Mouse (Mus musculus): ENCODE measurements around the gene Arpc5l.

Gene Arpc5l

DNA sequence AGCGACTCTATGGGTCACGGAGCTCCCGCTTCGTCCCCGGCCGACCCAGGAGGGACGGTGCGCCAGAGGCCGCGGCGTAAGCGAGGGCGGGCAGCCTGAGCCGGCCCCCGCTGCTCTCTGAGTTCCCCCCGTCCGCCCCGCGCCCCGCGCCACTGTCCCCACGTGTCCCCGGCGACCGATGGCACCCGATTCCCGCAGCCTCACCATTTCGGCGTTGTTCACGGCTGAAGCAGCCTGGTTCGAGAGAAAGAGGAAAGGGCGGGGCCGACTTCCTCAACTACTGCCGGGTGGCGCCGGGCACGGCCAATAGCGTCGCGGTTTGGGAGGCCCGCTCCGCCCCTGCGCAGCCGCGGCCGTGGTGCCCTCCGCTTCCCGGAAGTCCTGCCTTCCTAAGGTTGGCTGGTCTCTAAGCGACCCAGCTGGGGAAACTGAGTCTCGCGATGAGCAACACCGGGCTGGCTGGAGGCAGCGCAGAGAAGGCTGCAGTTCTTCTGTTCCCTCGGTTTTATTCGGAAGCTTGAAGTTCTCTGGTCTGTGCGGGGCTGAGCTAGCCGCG is at the start of gene Arpc5l:
Arpc5l (plus strand) TSS at position 469 of the 556 bp plus-strand sequence.
- DNase-seq (ENCODE audit: low spot score in 2 of 2) = peak; percentile 87 to 90

- no peak for DNase-seq (ENCODE audit: low spot score in 2 of 2)
These were observed 49.1 kb upstream of the Arpc5l start for GRCm38 (mm10) chr2:38956062-38956461.

DNA sequence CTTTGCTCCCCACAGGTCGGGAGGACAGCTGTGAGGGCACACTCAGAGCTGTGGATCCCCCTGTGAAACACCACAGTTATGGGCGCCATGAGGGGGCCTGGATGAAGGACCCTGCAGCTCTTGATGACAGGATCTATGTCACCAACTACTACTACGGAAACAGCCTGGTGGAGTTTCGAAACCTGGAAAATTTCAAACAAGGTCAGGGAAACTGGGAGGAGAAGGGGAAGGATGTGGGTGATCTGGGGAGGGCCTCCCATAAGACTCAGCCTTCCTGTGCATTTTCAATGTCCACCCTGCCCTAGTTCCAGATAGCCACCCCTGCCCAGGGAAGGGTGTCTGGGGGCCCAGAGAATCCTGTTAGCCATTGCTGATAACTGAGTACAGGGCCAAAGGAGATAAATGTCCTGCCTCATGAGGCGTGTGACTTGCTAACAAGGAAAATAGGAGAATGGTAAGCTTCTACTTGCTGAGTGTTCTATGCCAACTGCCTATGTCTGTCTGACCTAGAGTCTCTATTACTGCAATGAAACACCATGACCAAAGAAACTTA is 47.4 kb upstream of the Arpc5l start:
- no peak for DNase-seq (ENCODE audit: low spot score in 2 of 2)

- DNase-seq (ENCODE audit: low spot score in 2 of 2) = no peak
These were observed 41.0 kb upstream of the Arpc5l start for GRCm38 (mm10) chr2:38964198-38964597.

DNA sequence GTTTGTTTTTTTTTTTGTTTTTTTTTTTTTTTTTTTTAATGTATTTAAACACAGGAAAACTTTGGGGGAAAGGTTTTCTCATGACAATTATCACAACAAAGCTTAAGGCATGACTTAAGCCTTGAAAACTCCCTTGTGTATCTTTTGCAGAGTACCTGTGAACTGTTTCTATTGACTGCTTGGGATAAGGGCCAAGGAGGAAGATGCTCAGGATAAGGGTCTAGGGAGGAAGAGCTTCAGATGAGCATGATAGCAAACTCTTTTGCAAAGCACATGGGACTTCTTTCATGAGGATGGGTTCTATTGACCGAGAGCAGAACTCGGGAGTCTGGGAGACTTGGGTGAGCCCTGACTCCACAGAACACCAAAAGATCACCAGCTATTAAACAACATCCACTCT is 35.5 kb upstream of the Arpc5l start:
- DNase-seq (ENCODE audit: low spot score in 2 of 2) = no peak

GRCm38 (mm10) chr2:38970057-38970456 is 35.1 kb upstream of the Arpc5l start:
- DNase-seq (ENCODE audit: low spot score in 2 of 2) = no peak

- DNase-seq (ENCODE audit: low spot score in 2 of 2) = no peak
These were observed 31.9 kb upstream of the Arpc5l start for GRCm38 (mm10) chr2:38973223-38973622.

DNA sequence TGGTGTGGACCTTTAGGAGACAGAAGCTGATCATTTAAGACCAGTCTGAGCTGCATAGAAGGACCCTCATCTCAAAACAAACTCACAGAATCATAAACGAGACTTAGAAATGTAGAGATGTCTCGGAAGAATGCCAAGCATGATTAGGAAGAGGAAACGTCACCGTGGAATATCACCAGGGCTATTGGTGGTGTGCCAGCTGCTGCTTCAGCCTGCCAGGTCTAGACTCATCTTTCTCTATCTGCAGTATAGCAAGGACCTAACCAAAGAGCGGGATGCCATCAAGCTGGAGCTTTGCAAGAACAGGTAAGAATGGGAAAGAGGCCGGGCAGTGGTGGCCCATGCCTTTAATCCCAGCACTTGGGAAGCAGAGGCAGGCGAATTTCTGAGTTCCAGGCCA is 31.4 kb upstream of the Arpc5l start:
- DNase-seq (ENCODE audit: low spot score in 2 of 2) = no peak

GRCm38 (mm10) chr2:38974171-38974570 is 31.0 kb upstream of the Arpc5l start:
- no peak for DNase-seq (ENCODE audit: low spot score in 2 of 2)

GRCm38 (mm10) chr2:38975181-38975580 is 30.0 kb upstream of the Arpc5l start:
- DNase-seq (ENCODE audit: low spot score in 2 of 2) = no peak

DNA sequence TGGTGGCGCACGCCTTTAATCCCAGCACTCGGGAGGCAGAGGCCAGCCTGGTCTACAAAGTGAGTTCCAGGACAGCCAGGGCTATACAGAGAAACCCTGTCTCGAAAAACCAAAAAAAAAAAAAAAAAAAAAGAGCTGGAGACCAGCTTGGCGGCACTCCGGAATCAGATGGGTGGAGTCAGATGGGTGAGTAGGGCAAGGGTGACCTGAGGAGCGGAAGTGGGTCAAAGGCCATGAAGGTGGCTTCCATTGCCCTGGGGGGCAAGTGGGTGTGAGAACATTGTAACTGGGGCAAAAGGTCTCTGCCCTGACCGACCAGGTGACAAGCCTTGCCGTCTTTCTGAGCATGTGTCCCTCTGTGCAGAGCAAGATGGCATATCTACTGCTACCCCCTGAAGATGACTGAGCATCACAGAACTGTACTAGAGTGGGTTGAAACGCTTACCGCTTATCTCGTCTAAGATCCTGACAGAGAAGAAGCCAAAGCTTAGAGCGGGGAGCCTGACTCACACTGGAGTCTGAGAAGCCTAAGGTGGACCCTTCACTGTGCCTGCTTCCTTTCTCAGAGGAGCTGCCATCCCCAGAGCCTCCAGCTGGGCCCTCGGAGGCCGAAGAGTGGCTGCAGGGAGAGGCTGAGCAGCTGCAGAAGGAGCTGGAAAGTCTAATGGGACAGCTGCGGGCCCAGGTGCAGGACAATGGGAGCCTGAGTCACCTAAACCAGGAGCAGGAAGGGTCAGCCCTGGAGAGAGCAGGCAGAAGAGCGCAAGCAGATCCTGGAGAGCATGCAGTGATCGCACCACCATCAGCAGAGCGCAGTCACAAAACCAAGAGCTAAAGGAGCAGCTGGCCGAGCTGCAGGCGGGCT is 29.0 kb upstream of the Arpc5l start:
- DNase-seq (ENCODE audit: low spot score in 2 of 2) = no peak

- DNase-seq (ENCODE audit: low spot score in 2 of 2) = no peak
These were observed 27.3 kb upstream of the Arpc5l start for GRCm38 (mm10) chr2:38977837-38978236.

- no peak for DNase-seq (ENCODE audit: low spot score in 2 of 2)
These were observed 21.7 kb upstream of the Arpc5l start for GRCm38 (mm10) chr2:38983456-38983855.

DNA sequence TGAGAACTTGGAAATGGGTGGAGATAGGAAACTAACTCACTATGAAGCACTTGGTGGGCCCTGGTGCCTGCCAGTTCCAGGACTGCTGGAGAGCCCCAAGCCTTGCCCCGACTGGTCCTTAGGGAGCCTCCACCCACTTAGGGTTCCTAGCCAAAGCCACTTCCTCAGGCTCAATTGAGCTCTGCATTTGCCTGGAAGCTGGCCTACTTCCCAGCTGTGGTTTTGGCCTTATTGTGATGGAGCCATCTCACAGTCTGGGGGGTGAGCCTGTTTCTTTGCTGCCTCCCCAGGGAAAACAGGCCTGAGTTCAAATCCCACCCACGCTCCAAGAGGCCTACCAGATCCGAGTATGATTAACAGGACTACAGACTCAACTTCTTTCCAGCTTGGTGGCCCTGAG is 18.6 kb upstream of the Arpc5l start:
- DNase-seq (ENCODE audit: low spot score in 2 of 2) = no peak

DNA sequence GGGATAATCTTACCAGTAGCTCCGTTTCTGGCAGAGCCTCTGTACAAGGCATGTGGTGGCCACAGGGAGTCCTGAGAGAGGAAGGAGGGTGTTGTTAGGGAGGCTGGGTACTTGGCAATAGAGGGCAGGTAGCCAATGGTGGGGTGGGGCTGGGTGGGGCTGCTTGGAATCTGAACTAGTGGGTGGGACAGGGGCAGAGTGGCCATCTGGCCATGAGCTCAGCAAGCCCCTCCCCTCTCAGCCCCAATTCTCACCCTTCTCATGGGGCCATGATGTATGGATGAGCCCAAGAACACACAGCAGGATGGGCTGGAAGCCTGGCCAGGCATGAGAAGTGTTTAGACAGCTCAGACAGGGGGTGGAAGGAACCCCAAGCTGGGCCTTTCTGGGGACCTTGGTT is 17.8 kb upstream of the Arpc5l start:
- no peak for DNase-seq (ENCODE audit: low spot score in 2 of 2)

GRCm38 (mm10) chr2:38987803-38988510 is 17.2 kb upstream of the Arpc5l start:
- peak; percentile 23 to 51 for DNase-seq (ENCODE audit: low spot score in 2 of 2)

DNA sequence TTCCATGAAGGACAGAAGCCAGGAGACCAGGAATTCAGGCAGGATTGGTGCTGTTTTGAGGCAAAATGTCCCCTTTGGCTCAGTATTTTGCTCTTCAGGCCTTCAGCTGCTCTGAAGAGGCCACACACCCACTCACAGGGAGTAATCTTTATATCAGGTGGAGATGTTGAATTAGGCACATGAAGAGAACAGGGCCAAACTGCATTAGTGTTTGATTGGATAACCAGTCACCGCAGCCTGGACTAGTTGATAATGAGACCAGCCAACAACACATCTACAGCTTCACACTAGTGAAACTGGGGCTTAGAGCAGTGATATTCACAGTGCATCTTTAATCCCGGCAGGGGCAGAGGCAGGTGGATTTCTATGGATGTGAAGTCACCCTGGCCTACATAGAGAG is 16.2 kb upstream of the Arpc5l start:
- no peak for DNase-seq (ENCODE audit: low spot score in 2 of 2)

DNA sequence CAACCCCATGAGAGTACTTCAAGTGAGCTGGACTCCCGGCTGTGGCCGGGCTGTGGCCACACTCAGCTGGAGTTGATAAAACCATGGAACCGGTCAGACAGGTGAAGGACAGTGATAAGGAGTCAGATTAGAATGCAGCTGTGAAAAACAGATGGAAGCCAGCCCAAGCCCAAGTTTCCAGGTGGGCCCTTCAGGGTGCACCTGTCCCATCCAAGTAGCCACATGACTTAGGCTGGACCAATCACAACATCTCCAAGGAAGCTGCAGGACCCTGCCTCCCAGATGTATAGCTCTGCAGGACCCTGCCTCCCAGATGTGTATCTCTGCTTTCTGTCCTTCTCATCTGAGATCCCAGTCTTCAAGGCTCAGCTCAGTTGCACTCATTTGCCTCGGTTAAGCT is 13.1 kb upstream of the Arpc5l start:
- DNase-seq (ENCODE audit: low spot score in 2 of 2) = no peak

- no peak for DNase-seq (ENCODE audit: low spot score in 2 of 2)
These were observed 12.7 kb upstream of the Arpc5l start for GRCm38 (mm10) chr2:38992452-38992851.

- DNase-seq (ENCODE audit: low spot score in 2 of 2) = peak; percentile 74 to 86
These were observed 7.5 kb upstream of the Arpc5l start, which contains the start of gene Wdr38 for GRCm38 (mm10) chr2:38997386-38998374. Gene Wdr38 (plus strand): TSS chr2:38997476.

DNA sequence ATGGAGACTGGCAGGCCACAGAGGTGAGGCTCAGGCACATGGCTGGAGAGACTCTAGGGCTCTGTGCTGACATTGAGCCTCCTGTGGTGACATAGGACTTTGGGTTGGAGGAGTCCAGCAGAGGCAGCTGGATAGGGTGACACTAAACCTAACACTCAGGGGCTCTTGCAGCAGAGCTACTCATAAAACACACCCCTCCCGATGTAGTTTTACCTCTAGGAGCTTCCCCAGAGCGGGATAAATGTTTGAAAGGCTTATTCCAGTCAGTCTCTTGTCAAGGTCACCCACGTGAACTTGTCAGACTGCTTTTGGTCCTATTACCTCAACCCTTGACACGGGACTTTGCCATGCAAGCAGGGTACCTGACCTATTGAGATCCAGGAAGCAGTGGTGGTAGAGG is 5.8 kb upstream of the Arpc5l start:
- no peak for DNase-seq (ENCODE audit: low spot score in 2 of 2)
